Mouse (Mus musculus) limb, embryonic 14.5 days (tissue): ENCODE data around the gene Samd13. TPM values are rescaled to one million over a fixed set of nuclear protein-coding genes. Genes with fewer than 3 reads are reported as not detected.

Experiments
- ATAC-seq: fragments of 200-750 bp; cut with Nextera tagmentation; 2 replicates; pipeline ENCODE4 v1.8.0; 2017; ENCODE audit warnings: low read depth, moderate number of reproducible peaks, moderate TSS enrichment; ENCODE audit not compliant: low FRiP score
- DNase-seq: peaks from one replicate; pipeline ENCODE4 v3.0.0-alpha.2; 2015; ENCODE audit warnings: low spot score
- H3K27ac ChIP-seq: fragments of 300-500 bp; sonication (generic); replicated peaks from 2 replicates; pipeline ENCODE4 v1.5.1; 2014; ENCODE audit warnings: low read depth, mild to moderate bottlenecking, low read length, moderate library complexity, mixed read lengths
- H3K27me3 ChIP-seq: fragments of 300-500 bp; sonication (generic); 2 replicates; pipeline ENCODE4 v1.6.1; 2014; ENCODE audit warnings: low read length, mixed read lengths; ENCODE audit not compliant: control insufficient read depth, insufficient read depth
- H3K36me3 ChIP-seq: fragments of 300-500 bp; sonication (generic); 2 replicates; pipeline ENCODE4 v1.6.1; 2014; ENCODE audit warnings: mild to moderate bottlenecking, low read length, moderate library complexity, mixed read lengths; ENCODE audit not compliant: control insufficient read depth, insufficient read depth
- H3K4me1 ChIP-seq: fragments of 300-500 bp; sonication (generic); 2 replicates; pipeline ENCODE4 v1.6.1; 2014; ENCODE audit warnings: antibody characterized with exemption, low read length, mixed read lengths; ENCODE audit not compliant: control insufficient read depth, insufficient read depth
- H3K4me2 ChIP-seq: fragments of 300-500 bp; sonication (generic); replicated peaks from 2 replicates; pipeline ENCODE4 v1.6.1; 2014; ENCODE audit warnings: low read depth, mild to moderate bottlenecking, low read length, moderate library complexity; ENCODE audit not compliant: severe bottlenecking
- H3K4me3 ChIP-seq: fragments of 300-500 bp; sonication (generic); replicated peaks from 2 replicates; pipeline ENCODE4 v1.5.1; 2014; ENCODE audit warnings: low read length
- H3K9ac ChIP-seq: fragments of 300-500 bp; sonication (generic); 2 replicates; pipeline ENCODE4 v1.6.1; 2014; ENCODE audit warnings: mild to moderate bottlenecking, low read depth, low read length, moderate library complexity; ENCODE audit not compliant: severe bottlenecking
- H3K9me3 ChIP-seq: fragments of 300-500 bp; sonication (generic); 2 replicates; pipeline ENCODE4 v1.6.1; 2016; ENCODE audit warnings: low read length; ENCODE audit not compliant: control insufficient read depth
- POLR2A ChIP-seq: fragments of 200-500 bp; IDR thresholded peaks from 2 replicates; pipeline ENCODE4 v1.8.0; 2012; ENCODE audit warnings: inconsistent platforms, mild to moderate bottlenecking, moderate library complexity, borderline replicate concordance; ENCODE audit not compliant: insufficient read depth, insufficient read length; ENCODE audit errors: extremely low read depth
- WGBS: fragments of 180-500 bp; shearing (Covaris S2); extraction: QIAGEN DNeasy Blood & Tissue Kit; methylation state at CpG from one replicate; pipeline ENCODE4 v1.1.7; 2014; 5-methylcytosine and 5-hydroxymethylcytosine counted together
- polyA plus RNA-seq, 2 experiments: library from polyadenylated mRNA; depleted of rRNA in 1 of 2; stranded (reverse) in 1 of 2; unstranded in 1 of 2; fragments of >200 nt; fragmentation: Nextera tagmentation in 1 of 2; extraction: Ambion mirVana in 1 of 2; gene quantifications; 2 replicates each; pipeline versions ENCODE4 v1.2.1 to v1.2.3; 2012 to 2014

Gene Samd13
- polyA plus RNA-seq, 2 experiments: 0.72 to 0.83 TPM

GRCm38 (mm10) chr3:146621966-146622365 is 63.4 kb downstream of the Samd13 start:
- no peak for DNase-seq
- 86% methylated on average over 11 of the region's 11 CpGs for WGBS
- no peak overlapping the region for H3K4me3 ChIP-seq
- no peaks in the 10 kb centered on the region for H3K27me3 ChIP-seq
- H3K4me1 ChIP-seq: no peaks in the 10 kb centered on the region
- no peak overlapping the region for H3K4me2 ChIP-seq
- no peak for TF ChIP-seq POLR2A
- H3K9me3 ChIP-seq: no peaks in the 10 kb centered on the region
- no peaks in the 10 kb centered on the region for H3K36me3 ChIP-seq
- H3K9ac ChIP-seq: no peak overlapping the region
- no peak overlapping the region for H3K27ac ChIP-seq
- no peak for ATAC-seq

- TF ChIP-seq POLR2A: no peak
- Histone ChIP-seq H3K9ac (no peak overlapping the region), H3K4me3 (no peak overlapping the region), H3K4me2 (no peak overlapping the region), H3K36me3 (no peaks in the 10 kb centered on the region), H3K9me3 (no peaks in the 10 kb centered on the region), H3K27ac (no peak overlapping the region), H3K4me1 (no peaks in the 10 kb centered on the region), H3K27me3 (no peaks in the 10 kb centered on the region)
- DNase-seq (no peak), ATAC-seq (no peak)
- WGBS: 86% methylated on average over 14 of the region's 14 CpGs
Observed at GRCm38 (mm10) chr3:146620555-146621249, 64.7 kb downstream of the Samd13 start.

- DNase-seq: no peak
- no peak overlapping the region for H3K9ac ChIP-seq
- H3K27me3 ChIP-seq: no peaks in the 10 kb centered on the region
- H3K4me3 ChIP-seq: no peak overlapping the region
- WGBS: 88% methylated on average over 10 of the region's 10 CpGs
- no peak overlapping the region for H3K4me2 ChIP-seq
- ATAC-seq: no peak
- no peaks in the 10 kb centered on the region for H3K9me3 ChIP-seq
- H3K36me3 ChIP-seq: no peaks in the 10 kb centered on the region
- no peak overlapping the region for H3K27ac ChIP-seq
- no peak for TF ChIP-seq POLR2A
- no peaks in the 10 kb centered on the region for H3K4me1 ChIP-seq
Observed at GRCm38 (mm10) chr3:146620101-146620500, 65.3 kb downstream of the Samd13 start.

GRCm38 (mm10) chr3:146618357-146618756 is 67.0 kb downstream of the Samd13 start:
- H3K4me1 ChIP-seq: no peaks in the 10 kb centered on the region

GRCm38 (mm10) chr3:146617946-146618345 is 67.4 kb downstream of the Samd13 start:
- no peak overlapping the region for H3K4me2 ChIP-seq
- H3K36me3 ChIP-seq: no peaks in the 10 kb centered on the region
- H3K27ac ChIP-seq: no peak overlapping the region
- no peak for TF ChIP-seq POLR2A
- no peak overlapping the region for H3K9ac ChIP-seq
- H3K27me3 ChIP-seq: no peaks in the 10 kb centered on the region
- no peak overlapping the region for H3K4me3 ChIP-seq
- no peak for DNase-seq
- H3K9me3 ChIP-seq: no peaks in the 10 kb centered on the region
- ATAC-seq: no peak
- no peaks in the 10 kb centered on the region for H3K4me1 ChIP-seq

More at GRCm38 (mm10) chr3:146618357-146618756, 67.0 kb downstream of the Samd13 start:
- WGBS: 76% methylated on average over 4 of the region's 4 CpGs
- Histone ChIP-seq H3K9ac (no peak overlapping the region), H3K4me2 (no peak overlapping the region), H3K36me3 (no peaks in the 10 kb centered on the region), H3K4me3 (no peak overlapping the region), H3K9me3 (no peaks in the 10 kb centered on the region), H3K27ac (no peak overlapping the region), H3K27me3 (no peaks in the 10 kb centered on the region)
- ATAC-seq (no peak), DNase-seq (no peak)
- no peak for TF ChIP-seq POLR2A
